In the genomic region with DNA sequence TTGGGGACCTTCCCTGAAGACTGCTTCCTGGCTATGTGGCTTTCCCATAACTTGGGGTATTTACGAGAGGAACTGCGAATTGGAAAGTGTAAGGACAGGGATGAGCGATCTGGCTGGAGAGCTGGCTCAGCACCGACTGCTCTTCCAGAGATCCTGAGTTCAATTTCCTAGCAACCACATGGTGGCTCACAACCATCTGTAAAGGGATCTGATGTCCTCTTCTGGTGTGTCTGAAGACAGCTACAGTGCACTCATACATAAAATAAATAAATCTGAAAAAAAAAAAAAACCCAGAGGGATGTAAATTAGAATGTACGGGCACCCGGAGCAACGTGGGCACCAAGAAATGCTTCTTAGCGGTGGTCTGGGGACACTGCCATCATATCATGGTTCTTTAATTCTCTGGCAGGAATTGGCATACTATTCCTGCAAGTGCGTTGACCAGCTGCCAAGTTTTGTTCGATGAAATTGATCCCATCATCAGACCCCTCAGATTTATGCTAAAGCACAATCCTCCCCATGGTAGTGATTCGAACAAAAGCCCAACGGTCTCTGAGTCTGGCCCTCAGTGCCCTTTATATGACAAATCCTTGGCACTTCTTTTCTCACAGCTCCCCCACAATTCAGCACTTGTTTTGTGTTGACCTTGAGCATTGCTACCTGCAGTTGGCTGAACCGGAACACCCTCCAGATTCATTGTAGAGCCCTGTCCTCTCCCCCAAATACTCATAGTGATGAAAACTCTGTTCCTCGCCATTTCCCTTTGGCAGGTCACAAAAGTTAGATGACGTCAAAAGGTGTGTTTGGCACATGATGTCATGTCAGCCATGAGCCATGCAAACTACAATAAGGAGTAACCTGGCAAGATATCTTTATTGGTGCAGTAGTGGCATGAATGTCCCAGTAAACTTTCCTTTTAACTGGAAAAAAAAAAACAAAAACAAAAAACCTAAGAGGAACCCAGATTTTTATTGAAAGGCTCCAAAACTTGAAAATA, we compare ENCODE assay signal across 9 mouse cellular contexts. TPM values are rescaled to one million over a fixed set of nuclear protein-coding genes. Genes with fewer than 3 reads are reported as not detected.
DNase-seq lines count a peak whose midpoint lies in the region; ATAC-seq and TF ChIP-seq lines count a peak whose summit lies in the region.
"Had no signal": no experiment of that assay in that cellular context is flagged by ENCODE, and none has a peak within 500 bp of the region (broad histone marks: within the 10 kb centered on the region; RNA-seq: fewer than 3 reads in every experiment).

No protein-coding gene starts in this region.

- H3K9ac ChIP-seq in heart, embryonic 16.5 days (ENCODE audit: low read length) = peak overlapping the region; percentile 94
- H3K9ac ChIP-seq in limb, embryonic 14.5 days (ENCODE audit: low read depth, low read length, severe bottlenecking) = peak overlapping the region; percentile 89

- TF ChIP-seq CTCF in gastrocnemius, adult 2 months (IDR thresholded peaks at IDR 0.05) = peak; percentile 17
- TF ChIP-seq CTCF in small intestine, adult 2 months (IDR thresholded peaks at IDR 0.05; ENCODE audit: extremely low read depth, insufficient read length, insufficient replicate concordance, low read depth, low read length) = no peak

- 18% methylated on average over 15 of the region's 15 CpGs for WGBS in heart, embryonic 16.5 days
- WGBS in limb, embryonic 14.5 days = 24% methylated on average over 15 of the region's 15 CpGs
- WGBS in small intestine, adult 2 months = 11% methylated on average over 15 of the region's 15 CpGs

- peak overlapping the region; percentile 91 for H3K4me2 ChIP-seq in heart, embryonic 16.5 days (ENCODE audit: low read depth, low read length)
- H3K4me2 ChIP-seq in limb, embryonic 14.5 days (replicated peaks; ENCODE audit: low read depth, low read length, severe bottlenecking) = peak overlapping the region; percentile 81

- intact Hi-C loops in gastrocnemius, adult 2 months (cut with DNase I) = no loop called here
- intact Hi-C loops in gastrocnemius, postnatal 14 days (cut with DNase I; ENCODE audit: low total_unique reads) = no loop called here

- H3K27ac ChIP-seq in gastrocnemius, adult 2 months = peak overlapping the region; percentile 96
- H3K27ac ChIP-seq in heart, embryonic 16.5 days (ENCODE audit: low read length) = peak overlapping the region; percentile 95
- peak overlapping the region; percentile 74 for H3K27ac ChIP-seq in limb, embryonic 14.5 days (replicated peaks; ENCODE audit: low read depth, low read length)
- peak overlapping the region; percentile 92 for H3K27ac ChIP-seq in small intestine, adult 2 months (ENCODE audit: insufficient read depth, low read depth, low read length)

- H3K36me3 ChIP-seq in heart, embryonic 16.5 days (ENCODE audit: control insufficient read depth, insufficient read depth) = no peaks in the 10 kb centered on the region
- no peaks in the 10 kb centered on the region; the same call in 1 of the 2 replicates for H3K36me3 ChIP-seq in limb, embryonic 14.5 days (ENCODE audit: control insufficient read depth, insufficient read depth, low read length)
- no peaks in the 10 kb centered on the region for H3K36me3 ChIP-seq in small intestine, adult 2 months (ENCODE audit: control insufficient read depth, insufficient read depth, low read length)

- no peak for DNase-seq in gastrocnemius, adult 2 months
- no peak for DNase-seq in gastrocnemius, postnatal 14 days
- peak; percentile 61 for DNase-seq in 416B (ENCODE audit: low read depth)
- peak; percentile 45 for DNase-seq in cerebellum, adult 8-10 months
- no peak for DNase-seq in limb, embryonic 14.5 days (ENCODE audit: low spot score)
- no peak for DNase-seq in ovary, adult 18-20 months (ENCODE audit: low spot score)

- peaks cover 18% of the 10 kb centered on the region for H3K4me1 ChIP-seq in heart, embryonic 16.5 days (ENCODE audit: control insufficient read depth, insufficient read depth, low read length)
- peaks cover 17% of the 10 kb centered on the region for H3K4me1 ChIP-seq in limb, embryonic 14.5 days (ENCODE audit: control insufficient read depth, insufficient read depth, low read length)
- H3K4me1 ChIP-seq in small intestine, adult 2 months (ENCODE audit: control insufficient read depth, insufficient read depth, insufficient read length, low read length) = peaks cover 9% of the 10 kb centered on the region; the same call in 1 of the 2 replicates

- no peaks in the 10 kb centered on the region for H3K9me3 ChIP-seq in heart, embryonic 16.5 days (replicated peaks; ENCODE audit: control insufficient read depth, low read length)
- no peaks in the 10 kb centered on the region for H3K9me3 ChIP-seq in limb, embryonic 14.5 days (ENCODE audit: control insufficient read depth, low read length)

- peak; percentile 6 for ATAC-seq in heart, embryonic 16.5 days (replicated peaks; ENCODE audit: extremely low read depth, insufficient read depth, low FRiP score)
- 0 out of 2 replicates have a peak, but pooled peaks have one; percentile 1 for ATAC-seq in limb, embryonic 14.5 days (ENCODE audit: low FRiP score, low read depth)

- peak overlapping the region; percentile 99 for H3K4me3 ChIP-seq in gastrocnemius, adult 2 months
- H3K4me3 ChIP-seq in heart, embryonic 16.5 days (ENCODE audit: low read length) = peak overlapping the region; percentile 78
- H3K4me3 ChIP-seq in limb, embryonic 14.5 days (replicated peaks; ENCODE audit: low read length) = peak overlapping the region; percentile 82
- H3K4me3 ChIP-seq in small intestine, adult 2 months (ENCODE audit: low read depth, low read length) = peak overlapping the region; percentile 95

- no peaks in the 10 kb centered on the region for H3K27me3 ChIP-seq in heart, embryonic 16.5 days (ENCODE audit: control insufficient read depth, insufficient read depth, low read length)
- H3K27me3 ChIP-seq in limb, embryonic 14.5 days (ENCODE audit: control insufficient read depth, insufficient read depth, low read length) = no peaks in the 10 kb centered on the region
- no peaks in the 10 kb centered on the region for H3K27me3 ChIP-seq in small intestine, adult 2 months (ENCODE audit: control insufficient read depth, insufficient read depth, low read length)

- TF ChIP-seq POLR2A in limb, embryonic 14.5 days (IDR thresholded peaks at IDR 0.05; ENCODE audit: borderline replicate concordance, extremely low read depth, insufficient read depth, insufficient read length) = no peak
- no peak for TF ChIP-seq POLR2A in small intestine, adult 2 months (IDR thresholded peaks at IDR 0.05; ENCODE audit: low read depth, low read length)

RNA-seq across cellular contexts. Expression of a gene that starts 1.0 kb away (rescaled TPM):
- total RNA-seq in gastrocnemius, adult 2 months (2021) = 10 to 100 TPM; 32.9 to 34.3 TPM
- 10 to 100 TPM; 27.7 to 30.0 TPM for total RNA-seq in gastrocnemius, postnatal 14 days (2021)
- polyA plus RNA-seq in heart, embryonic 16.5 days (2015; fragmentation: Nextera tagmentation; extraction: Ambion mirVana) = 32.7 and 34.8 TPM in 2 replicates
- 42.3 and 43.3 TPM in 2 replicates for polyA plus RNA-seq in limb, embryonic 14.5 days (2012; rRNA removed)
- polyA plus RNA-seq in limb, embryonic 14.5 days (2014; fragmentation: Nextera tagmentation; extraction: Ambion mirVana) = 49.6 and 55.5 TPM in 2 replicates
- polyA plus RNA-seq in small intestine, adult 2 months (2012; rRNA removed) = 8.4 and 8.6 TPM in 2 replicates

RNA-seq across cellular contexts. Expression of a gene that starts 1.1 kb away (rescaled TPM):
- not detected for total RNA-seq in gastrocnemius, adult 2 months (2021)
- total RNA-seq in gastrocnemius, postnatal 14 days (2021) = under 1 TPM in 1 of 2 experiments, not detected in 1; 0.25 TPM
- 0.15 TPM in 1 of 2 replicates, not detected in the other for polyA plus RNA-seq in heart, embryonic 16.5 days (2015; fragmentation: Nextera tagmentation; extraction: Ambion mirVana)
- not detected in 2 replicates for polyA plus RNA-seq in limb, embryonic 14.5 days (2012; rRNA removed)
- not detected in 2 replicates for polyA plus RNA-seq in limb, embryonic 14.5 days (2014; fragmentation: Nextera tagmentation; extraction: Ambion mirVana)
- not detected in 2 replicates for polyA plus RNA-seq in small intestine, adult 2 months (2012; rRNA removed)
- total RNA-seq: neutrophil, adult 5-6 weeks had no signal

RNA-seq across cellular contexts. Expression of a gene that starts 12.7 kb away (rescaled TPM):
- 10 to 100 TPM; 43.7 to 46.3 TPM for total RNA-seq in gastrocnemius, adult 2 months (2021)
- 10 to 100 TPM; 30.6 to 31.0 TPM for total RNA-seq in gastrocnemius, postnatal 14 days (2021)
- polyA plus RNA-seq in heart, embryonic 16.5 days (2015; fragmentation: Nextera tagmentation; extraction: Ambion mirVana) = 29.8 and 30.1 TPM in 2 replicates
- 25.1 and 27.4 TPM in 2 replicates for polyA plus RNA-seq in limb, embryonic 14.5 days (2012; rRNA removed)
- 39.5 and 41.4 TPM in 2 replicates for polyA plus RNA-seq in limb, embryonic 14.5 days (2014; fragmentation: Nextera tagmentation; extraction: Ambion mirVana)
- polyA plus RNA-seq in small intestine, adult 2 months (2012; rRNA removed) = 3.4 and 6.6 TPM in 2 replicates

RNA-seq across cellular contexts. Expression of a gene that starts 55.3 kb away (rescaled TPM):
- total RNA-seq in gastrocnemius, adult 2 months (2021) = under 1 TPM; 0.50 to 0.71 TPM
- total RNA-seq in gastrocnemius, postnatal 14 days (2021) = 1 to 10 TPM in 1 of 2 experiments, under 1 TPM in 1; 0.93 to 1.8 TPM
- polyA plus RNA-seq in heart, embryonic 16.5 days (2015; fragmentation: Nextera tagmentation; extraction: Ambion mirVana) = 6.1 and 6.3 TPM in 2 replicates
- 0.70 and 1.0 TPM in 2 replicates for polyA plus RNA-seq in limb, embryonic 14.5 days (2012; rRNA removed)
- polyA plus RNA-seq in limb, embryonic 14.5 days (2014; fragmentation: Nextera tagmentation; extraction: Ambion mirVana) = 1.6 and 1.7 TPM in 2 replicates
- 2.5 and 3.7 TPM in 2 replicates for polyA plus RNA-seq in small intestine, adult 2 months (2012; rRNA removed)

Comparison
In these comparisons a context has a peak if more than half of its experiments do, and no peak if none do; other contexts are left out.
1. DNase-seq: peak in 416B (single experiment) and cerebellum, adult 8-10 months (single experiment); none in gastrocnemius, adult 2 months (single experiment), gastrocnemius, postnatal 14 days (single experiment), limb, embryonic 14.5 days (single experiment) and ovary, adult 18-20 months (single experiment).
2. Peak in every context shown above with its lines, with median percentiles within 50 percentile points of each other: H3K27ac ChIP-seq and H3K4me3 ChIP-seq.